Mouse (Mus musculus) CH12.LX (cell line): ENCODE results near the gene Parp3. TPM values are rescaled to one million over a fixed set of nuclear protein-coding genes. Genes with fewer than 3 reads are reported as not detected.

Source experiments
- DNase-seq: peaks from one replicate; pipeline ENCODE4 v3.0.0-alpha.2; 2013; ENCODE audit errors: extremely low read depth
- H3K27ac ChIP-seq: 2 replicates; pipeline ENCODE4 v1.5.1; 2012; ENCODE audit warnings: low read depth, mild to moderate bottlenecking, control low read depth, moderate library complexity; ENCODE audit not compliant: insufficient read depth
- H3K27me3 ChIP-seq: replicated peaks from 2 replicates; pipeline ENCODE3; 2012; ENCODE audit warnings: inconsistent platforms
- H3K36me3 ChIP-seq, 2 experiments: replicated peaks in 1 of 2; 2 replicates each; pipeline versions ENCODE3 to v1.6.1; 2012; ENCODE audit warnings: inconsistent platforms in 1 of 2, low read length in 1 of 2, mild to moderate bottlenecking in 1 of 2, mixed read lengths in 1 of 2, moderate library complexity in 1 of 2; ENCODE audit not compliant: control insufficient read depth in 1 of 2, insufficient read depth in 1 of 2
- H3K4me1 ChIP-seq, 2 experiments: 2 replicates each; pipeline ENCODE4 v1.6.1; 2012; ENCODE audit warnings: inconsistent platforms in 1 of 2, moderate library complexity in 1 of 2; ENCODE audit not compliant: insufficient read depth in 2 of 2, control insufficient read depth in 1 of 2
- H3K4me2 ChIP-seq: 2 replicates; pipeline ENCODE4 v1.6.1; 2012; ENCODE audit warnings: low read depth, mild to moderate bottlenecking, control low read depth; ENCODE audit not compliant: poor library complexity, insufficient read depth, severe bottlenecking
- H3K4me3 ChIP-seq, 3 experiments: fragments of 150-350 bp in 1 of 3; sonication (generic) in 1 of 3; replicated peaks in 1 of 3; 2 replicates each; pipeline versions ENCODE3 to v1.5.1; 2011 to 2012; ENCODE audit warnings: low read depth in 2 of 3, low read length in 2 of 3, mild to moderate bottlenecking in 2 of 3, moderate library complexity in 2 of 3, control low read depth in 1 of 3, improper control_type of control experiment in 1 of 3, inconsistent platforms in 1 of 3, mixed read lengths in 1 of 3; ENCODE audit not compliant: poor library complexity in 1 of 3
- H3K79me2 ChIP-seq: replicated peaks from 2 replicates; pipeline ENCODE4 v1.6.1; 2012; ENCODE audit warnings: mild to moderate bottlenecking, moderate library complexity; ENCODE audit not compliant: control insufficient read depth, poor library complexity, insufficient read depth, severe bottlenecking; ENCODE audit errors: extremely low read depth
- H3K9ac ChIP-seq: 2 replicates; pipeline ENCODE4 v1.6.1; 2012; ENCODE audit warnings: low read depth, mild to moderate bottlenecking, control low read depth, moderate library complexity; ENCODE audit not compliant: insufficient read depth
- H3K9me3 ChIP-seq: replicated peaks from 2 replicates; pipeline ENCODE3; 2012; ENCODE audit warnings: low read length, inconsistent platforms, mixed read lengths
- BHLHE40 ChIP-seq: IDR thresholded peaks from 2 replicates; pipeline ENCODE4 v1.6.1; 2011; ENCODE audit warnings: mild to moderate bottlenecking, low read depth, low read length, improper control_type of control experiment
- CHD1 ChIP-seq: IDR thresholded peaks from 2 replicates; pipeline ENCODE4 v1.6.1; 2012; ENCODE audit warnings: low read depth, low read length, improper control_type of control experiment, inconsistent platforms
- CTCF ChIP-seq, 2 experiments: IDR thresholded peaks in 1 of 2; conservative IDR thresholded peaks in 1 of 2; 2 replicates each; pipeline ENCODE4 v1.5.1; 2011 to 2012; ENCODE audit warnings: low read depth in 2 of 2, low read length in 2 of 2, improper control_type of control experiment in 1 of 2, inconsistent platforms in 1 of 2, mild to moderate bottlenecking in 1 of 2, moderate library complexity in 1 of 2
- E2F4 ChIP-seq: IDR thresholded peaks from 2 replicates; pipeline ENCODE4 v1.6.1; 2011; ENCODE audit warnings: low read depth, low read length, improper control_type of control experiment; ENCODE audit not compliant: insufficient replicate concordance
- EP300 ChIP-seq: IDR thresholded peaks from 2 replicates; pipeline ENCODE4 v1.6.1; 2011; ENCODE audit warnings: low read length, improper control_type of control experiment
- ETS1 ChIP-seq: conservative IDR thresholded peaks from 2 replicates; pipeline ENCODE4 v1.6.1; 2012; ENCODE audit warnings: low read depth, mild to moderate bottlenecking, inconsistent platforms, low read length, improper control_type of control experiment, moderate library complexity
- HCFC1 ChIP-seq: IDR thresholded peaks from 2 replicates; pipeline ENCODE4 v1.6.1; 2012; ENCODE audit warnings: low read depth, mild to moderate bottlenecking, inconsistent platforms, low read length, improper control_type of control experiment
- JUN ChIP-seq: IDR thresholded peaks from 2 replicates; pipeline ENCODE4 v1.6.1; 2011; ENCODE audit warnings: low read depth, mild to moderate bottlenecking, low read length, improper control_type of control experiment, moderate library complexity; ENCODE audit not compliant: insufficient read depth
- KAT2A ChIP-seq: IDR thresholded peaks from 2 replicates; pipeline ENCODE4 v1.6.1; 2012; ENCODE audit warnings: low read length, improper control_type of control experiment, inconsistent platforms; ENCODE audit not compliant: insufficient replicate concordance
- MAFK ChIP-seq: IDR thresholded peaks from 2 replicates; pipeline ENCODE4 v1.6.1; 2011; ENCODE audit warnings: low read length, improper control_type of control experiment; ENCODE audit not compliant: insufficient replicate concordance
- MAX ChIP-seq: IDR thresholded peaks from 2 replicates; pipeline ENCODE4 v1.6.1; 2011; ENCODE audit warnings: low read length, improper control_type of control experiment
- MAZ ChIP-seq: IDR thresholded peaks from 2 replicates; pipeline ENCODE4 v1.6.1; 2012; ENCODE audit warnings: low read depth, mild to moderate bottlenecking, inconsistent platforms, low read length, improper control_type of control experiment, moderate library complexity
- MEF2A ChIP-seq: IDR thresholded peaks from 2 replicates; pipeline ENCODE4 v1.6.1; 2014; ENCODE audit warnings: low read depth, mild to moderate bottlenecking, inconsistent platforms, low read length, improper control_type of control experiment, borderline replicate concordance
- MXI1 ChIP-seq: IDR thresholded peaks from 2 replicates; pipeline ENCODE4 v1.6.1; 2011; ENCODE audit warnings: mild to moderate bottlenecking, low read depth, low read length, improper control_type of control experiment
- POLR2A ChIP-seq: IDR thresholded peaks from 2 replicates; pipeline ENCODE4 v1.6.1; 2011; ENCODE audit warnings: low read depth, mild to moderate bottlenecking, improper control_type of control experiment, low read length
- POLR2AphosphoS2 ChIP-seq: IDR thresholded peaks from 2 replicates; pipeline ENCODE4 v1.6.1; 2011; ENCODE audit warnings: low read depth, low read length, improper control_type of control experiment
- RCOR1 ChIP-seq: conservative IDR thresholded peaks from 2 replicates; pipeline ENCODE4 v1.6.1; 2012; ENCODE audit warnings: low read depth, mild to moderate bottlenecking, inconsistent platforms, low read length, improper control_type of control experiment
- SMC3 ChIP-seq: IDR thresholded peaks from 2 replicates; pipeline ENCODE4 v1.6.1; 2011; ENCODE audit warnings: low read depth, low read length, improper control_type of control experiment
- TBP ChIP-seq: conservative IDR thresholded peaks from 2 replicates; pipeline ENCODE4 v1.6.1; 2011; ENCODE audit warnings: low read depth, low read length, improper control_type of control experiment
- TCF12 ChIP-seq: IDR thresholded peaks from 2 replicates; pipeline ENCODE4 v1.6.1; 2014; ENCODE audit warnings: low read depth, mild to moderate bottlenecking, inconsistent platforms, low read length, improper control_type of control experiment
- UBTF ChIP-seq: IDR thresholded peaks from 2 replicates; pipeline ENCODE4 v1.6.1; 2012; ENCODE audit warnings: low read depth, mild to moderate bottlenecking, inconsistent platforms, low read length, improper control_type of control experiment, moderate library complexity
- USF2 ChIP-seq: conservative IDR thresholded peaks from 2 replicates; pipeline ENCODE4 v1.6.1; 2011; ENCODE audit warnings: low read depth, low read length, improper control_type of control experiment
- ZC3H11A ChIP-seq: IDR thresholded peaks from 2 replicates; pipeline ENCODE4 v1.6.1; 2012; ENCODE audit warnings: low read depth, mild to moderate bottlenecking, inconsistent platforms, low read length, improper control_type of control experiment
- ZMIZ1 ChIP-seq: IDR thresholded peaks from 2 replicates; pipeline ENCODE4 v1.6.1; 2012; ENCODE audit warnings: low read depth, mild to moderate bottlenecking, inconsistent platforms, low read length, improper control_type of control experiment
- dilution Hi-C: fragments of 300-500 bp; cut with MboI; formaldehyde crosslinking; loops from 2 replicates; pipeline ENCODE4 v1.14.3; 2020; ENCODE audit warnings: low sequenced_read_pairs; ENCODE audit not compliant: extremely low pct_unique_long_range_greater_than_20kb, extremely low pct_ligation_motif_present
- in situ Hi-C: fragments of 300-500 bp; cut with MboI; formaldehyde crosslinking; loops from 3 replicates; pipeline ENCODE4 v1.14.3; 2019; ENCODE audit warnings: low sequenced_read_pairs, low pct_ligation_motif_present, low pct_unique_long_range_greater_than_20kb, mixed read lengths
- polyA plus RNA-seq: library from polyadenylated mRNA; unstranded; fragments of >175 nt; gene quantifications from 2 replicates; pipeline ENCODE4 v1.2.1, GENCODE M21; 2012; ENCODE audit warnings: low read depth; ENCODE audit not compliant: insufficient read length
- total RNA-seq, 2 experiments: library from RNA; depleted of rRNA; stranded (reverse); fragments of 300-350 nt in 1 of 2; fragments of >200 nt in 1 of 2; gene quantifications; 2 replicates each; pipeline ENCODE4 v1.2.3; 2012 to 2014

The Parp3 gene
- total and polyA plus RNA-seq, 3 experiments, result 10.3 to 24.6 (median 12.9) TPM

DNA sequence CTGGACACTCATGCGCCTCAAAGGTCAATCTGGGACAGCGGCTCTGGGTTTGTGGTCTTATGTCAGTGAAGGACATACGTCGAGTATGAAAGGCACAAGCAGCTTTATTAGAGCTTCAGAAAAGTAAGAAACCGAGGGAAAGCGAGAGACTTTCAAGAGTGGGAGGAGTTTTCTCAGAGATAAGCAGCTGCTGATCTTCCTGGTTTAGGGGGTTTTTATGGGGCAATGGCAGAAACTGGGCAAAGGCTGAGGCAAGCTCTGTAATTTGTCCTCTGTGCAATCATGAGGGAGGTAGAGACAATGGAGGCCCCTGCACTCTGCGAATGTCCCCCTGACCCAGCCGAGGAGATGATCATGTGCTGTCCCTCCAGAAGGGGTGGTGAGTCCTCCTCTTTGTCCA lies 43.2 kb upstream of the Parp3 start:
- DNase-seq, result no peak
- H3K4me2 ChIP-seq, result no peak overlapping the region
- peaks cover 0 to 3% of the 10 kb centered on the region in 2 experiments; a peak in 2 of 4 replicates for H3K4me1 ChIP-seq
- in situ Hi-C loops, result no loop called here
- no peak overlapping the region for H3K4me3 ChIP-seq
- TF ChIP-seq USF2 (no peak), CTCF (conservative IDR thresholded peaks at IDR 0.05 in 1 of 2, IDR thresholded peaks at IDR 0.05 in 1 of 2; ENCODE audit: low read depth in 2 of 2, low read length in 2 of 2) (no peak), MEF2A (no peak), SMC3 (no peak), CHD1 (no peak), E2F4 (no peak), MAX (no peak), TBP (no peak)
- H3K9me3 ChIP-seq, result no peaks in the 10 kb centered on the region
- H3K79me2 ChIP-seq, result no peaks in the 10 kb centered on the region
- no peak overlapping the region for H3K9ac ChIP-seq
- no peaks in the 10 kb centered on the region for H3K36me3 ChIP-seq
- dilution Hi-C loops, result no loop called here
- H3K27ac ChIP-seq, result no peak overlapping the region
- H3K27me3 ChIP-seq, result no peaks in the 10 kb centered on the region

DNA sequence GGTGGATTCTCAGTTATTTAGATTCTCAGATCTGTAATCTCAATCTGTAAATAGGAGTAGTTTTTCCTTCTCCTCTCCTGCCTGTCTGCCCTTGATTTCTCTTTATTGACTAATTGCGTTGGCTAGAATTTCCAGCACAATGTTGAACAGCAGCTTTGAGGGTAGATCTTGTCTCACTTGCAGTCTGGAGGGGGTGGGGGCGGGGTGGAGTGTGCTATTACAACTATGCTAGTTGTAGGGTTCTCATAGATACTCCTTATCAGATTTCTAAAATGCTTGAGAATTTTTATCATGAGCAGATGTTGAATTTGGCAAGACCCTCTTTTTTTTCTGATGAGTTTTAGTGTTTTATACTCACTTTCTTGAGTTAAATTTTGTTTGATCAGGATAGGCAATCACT lies 42.7 kb upstream of the Parp3 start:
- Histone ChIP-seq H3K9ac (no peak overlapping the region), H3K79me2 (no peaks in the 10 kb centered on the region), H3K27me3 (no peaks in the 10 kb centered on the region), H3K27ac (no peak overlapping the region), H3K9me3 (no peaks in the 10 kb centered on the region), H3K4me3 (no peak overlapping the region), H3K4me2 (no peak overlapping the region), H3K36me3 (no peaks in the 10 kb centered on the region), H3K4me1 (peaks cover 0 to 3% of the 10 kb centered on the region in 2 experiments; a peak in 2 of 4 replicates)
- dilution Hi-C loops, result no loop called here
- in situ Hi-C loops, result no loop called here
- no peak for DNase-seq
- no peak for TF ChIP-seq EP300
- no peak for TF ChIP-seq MAZ
- TF ChIP-seq UBTF, result no peak
- TF ChIP-seq KAT2A, result no peak
- no peak for TF ChIP-seq JUN
- TF ChIP-seq MEF2A, result no peak

DNA sequence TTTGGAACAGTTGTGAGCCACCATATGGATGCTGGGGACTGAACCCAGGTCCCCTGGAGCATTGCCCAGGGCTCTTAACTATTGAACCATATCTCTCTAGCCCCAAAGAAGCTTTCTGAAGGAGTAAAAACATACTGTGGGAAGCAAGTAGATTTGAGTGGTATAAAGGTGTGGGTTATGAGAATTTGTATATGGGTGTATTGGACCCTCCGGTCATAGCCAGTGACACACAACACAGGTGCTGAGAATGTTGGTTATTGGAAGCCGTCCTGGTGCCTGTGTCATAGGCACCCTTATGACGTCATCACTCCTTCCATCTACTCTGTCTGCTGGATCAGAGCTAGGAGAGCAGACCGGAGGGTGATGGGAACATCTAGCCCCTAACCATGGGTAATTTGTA lies 37.5 kb upstream of the Parp3 start, which contains the start of gene Iqcf5:
Gene Iqcf5, plus strand, starts transcription at position 301 of the 400 bp plus-strand sequence.
- in situ Hi-C loops (no loop called here), dilution Hi-C loops (no loop called here)
- Histone ChIP-seq H3K4me1 (peaks cover 0 to 7% of the 10 kb centered on the region in 2 experiments; a peak in 2 of 4 replicates), H3K4me3 (no peak within 1 kb of the TSS), H3K27ac (no peak within 1 kb of the TSS), H3K36me3 (no peaks in the 10 kb centered on the region), H3K4me2 (no peak within 1 kb of the TSS), H3K79me2 (no peaks in the 10 kb centered on the region), H3K9ac (no peak within 1 kb of the TSS), H3K9me3 (peaks cover 2% of the 10 kb centered on the region), H3K27me3 (no peaks in the 10 kb centered on the region)
- TF ChIP-seq POLR2A (no peak), HCFC1 (no peak), E2F4 (no peak), SMC3 (no peak), BHLHE40 (no peak), EP300 (no peak), MXI1 (no peak), CTCF (conservative IDR thresholded peaks at IDR 0.05 in 1 of 2, IDR thresholded peaks at IDR 0.05 in 1 of 2; ENCODE audit: low read depth in 2 of 2, low read length in 2 of 2) (no peak), ZC3H11A (no peak), ETS1 (no peak), TCF12 (no peak), RCOR1 (no peak), POLR2AphosphoS2 (no peak), MAFK (no peak), ZMIZ1 (no peak), MAX (no peak)
- DNase-seq, result no peak
